Mouse (Mus musculus): ENCODE measurements around the gene Fate1. TPM values are rescaled to one million over a fixed set of nuclear protein-coding genes. Genes with fewer than 3 reads are reported as not detected.
"Not testable (repeated sequence)": the region's sequence is repeated elsewhere in the genome, so short reads cannot be mapped to it uniquely, and the experiment has no call there.

The Fate1 gene
- total and polyA plus RNA-seq, 3 experiments, result not detected

DNA sequence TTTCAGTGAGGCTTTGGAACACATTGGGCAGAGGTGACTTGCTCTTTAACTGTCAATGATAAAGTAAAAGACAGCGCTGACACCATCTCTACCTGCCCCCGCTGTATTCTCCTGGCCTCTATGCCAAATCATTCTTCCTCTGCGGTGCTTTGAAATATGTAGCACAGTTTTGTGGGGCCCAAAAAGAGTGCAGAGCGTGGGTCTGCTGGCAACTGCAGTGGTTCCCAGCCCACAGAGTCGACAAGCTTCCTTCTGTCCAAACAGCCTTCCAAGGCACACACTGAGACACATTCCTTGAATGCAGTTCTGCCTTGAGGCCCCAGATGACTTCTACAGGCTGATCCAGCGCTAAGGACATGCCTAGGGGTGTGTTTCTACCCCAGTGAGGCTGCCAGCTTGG lies 4.0 kb upstream of the Fate1 start:
- H3K9me3 ChIP-seq (replicated peaks), result no peaks in the 10 kb centered on the region
- ATAC-seq (ENCODE audit: extremely low read depth, insufficient number of reproducible peaks, low FRiP score, poor library complexity, severe bottlenecking) (no peak), DNase-seq (ENCODE audit: low spot score) (no peak)
- H3K4me3 ChIP-seq (ENCODE audit: low read depth, low read length), result no peak overlapping the region
- no peaks in the 10 kb centered on the region for H3K27me3 ChIP-seq (ENCODE audit: insufficient read depth, low read length)
- H3K4me1 ChIP-seq (ENCODE audit: insufficient read depth, low read depth, low read length), result no peaks in the 10 kb centered on the region
- no peaks in the 10 kb centered on the region for H3K36me3 ChIP-seq (replicated peaks)
- TF ChIP-seq CTCF (IDR thresholded peaks at IDR 0.05; ENCODE audit: low read depth, low read length), result no peak
- no peak for TF ChIP-seq GATA1 (IDR thresholded peaks at IDR 0.05; ENCODE audit: borderline replicate concordance, low read length)
- TF ChIP-seq POLR2AphosphoS5 (IDR thresholded peaks at IDR 0.05; ENCODE audit: insufficient replicate concordance, low read depth, low read length), result no peak
- TF ChIP-seq TAL1 (conservative IDR thresholded peaks at IDR 0.05; ENCODE audit: low read depth, low read length), result no peak

- no peak overlapping the region for H3K4me3 ChIP-seq (ENCODE audit: low read depth, low read length)
- no peaks in the 10 kb centered on the region for H3K27me3 ChIP-seq (ENCODE audit: insufficient read depth, low read length)
- TF ChIP-seq GATA1 (IDR thresholded peaks at IDR 0.05; ENCODE audit: borderline replicate concordance, low read length) (no peak), POLR2AphosphoS5 (IDR thresholded peaks at IDR 0.05; ENCODE audit: insufficient replicate concordance, low read depth, low read length) (no peak), GATA2 (IDR thresholded peaks at IDR 0.05; ENCODE audit: borderline replicate concordance, low read depth, low read length) (no peak), TAL1 (conservative IDR thresholded peaks at IDR 0.05; ENCODE audit: low read depth, low read length) (no peak), CTCF (IDR thresholded peaks at IDR 0.05; ENCODE audit: low read depth, low read length) (no peak)
- H3K36me3 ChIP-seq (replicated peaks), result no peaks in the 10 kb centered on the region
- DNase-seq (ENCODE audit: low spot score) (no peak), ATAC-seq (ENCODE audit: extremely low read depth, insufficient number of reproducible peaks, low FRiP score, poor library complexity, severe bottlenecking) (no peak)
- H3K4me1 ChIP-seq (ENCODE audit: insufficient read depth, low read depth, low read length), result no peaks in the 10 kb centered on the region
- H3K9me3 ChIP-seq (replicated peaks), result no peaks in the 10 kb centered on the region
These were observed 1.5 kb upstream of the Fate1 start for GRCm38 (mm10) chrX:71971325-71971724.

DNA sequence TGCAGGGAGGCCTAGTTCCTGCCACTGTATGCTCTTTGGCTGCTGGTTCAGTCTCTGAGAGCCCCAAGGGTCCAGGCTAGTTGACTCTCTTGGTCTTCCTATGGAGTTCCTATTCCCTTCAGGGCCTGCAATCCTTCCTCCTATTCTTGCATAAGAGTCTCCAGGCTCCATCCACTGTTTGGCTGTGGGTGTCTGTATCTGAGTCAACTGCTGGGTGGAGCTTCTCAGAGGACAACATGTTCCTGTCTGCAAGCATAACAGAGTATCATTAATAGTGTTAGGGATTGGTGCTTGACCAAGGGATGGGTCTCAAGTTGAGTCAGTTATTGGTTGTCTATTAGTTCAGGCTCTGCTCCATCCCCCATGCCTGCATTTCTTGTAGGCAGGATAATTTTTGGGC lies 4.9 kb downstream of the Fate1 start:
- not testable (repeated sequence) for ATAC-seq (ENCODE audit: extremely low read depth, insufficient number of reproducible peaks, low FRiP score, poor library complexity, severe bottlenecking); H3K36me3 ChIP-seq (replicated peaks); DNase-seq (ENCODE audit: low spot score); H3K4me3 ChIP-seq (ENCODE audit: low read depth, low read length); H3K9me3 ChIP-seq (replicated peaks); H3K27me3 ChIP-seq (ENCODE audit: insufficient read depth, low read length); H3K4me1 ChIP-seq (ENCODE audit: insufficient read depth, low read depth, low read length)

DNA sequence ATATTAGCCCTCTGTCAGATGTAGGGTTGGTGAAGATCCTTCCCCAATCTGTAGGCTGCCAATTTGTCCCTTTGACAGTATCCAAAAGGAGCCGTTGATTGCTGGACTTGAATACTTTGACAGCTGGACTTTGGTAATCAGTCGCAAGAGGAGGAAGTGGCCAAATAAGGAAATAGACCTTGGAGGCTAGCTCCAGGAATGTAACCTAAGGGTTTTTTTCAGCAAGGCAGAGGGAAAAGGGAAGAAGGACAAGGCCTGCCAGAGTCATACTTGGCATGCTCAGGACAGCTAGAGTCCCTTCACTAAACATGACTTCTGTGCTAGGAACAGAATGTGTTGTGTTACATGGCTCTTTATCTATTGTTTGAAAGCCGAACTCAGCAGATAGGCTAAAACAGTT lies 7.7 kb downstream of the Fate1 start:
- no peak for TF ChIP-seq POLR2AphosphoS5 (IDR thresholded peaks at IDR 0.05; ENCODE audit: insufficient replicate concordance, low read depth, low read length)
- no peak for TF ChIP-seq TAL1 (conservative IDR thresholded peaks at IDR 0.05; ENCODE audit: low read depth, low read length)
- TF ChIP-seq CTCF (IDR thresholded peaks at IDR 0.05; ENCODE audit: low read depth, low read length), result no peak
- TF ChIP-seq GATA2 (IDR thresholded peaks at IDR 0.05; ENCODE audit: borderline replicate concordance, low read depth, low read length), result no peak
- TF ChIP-seq GATA1 (IDR thresholded peaks at IDR 0.05; ENCODE audit: borderline replicate concordance, low read length), result no peak
- ATAC-seq (ENCODE audit: extremely low read depth, insufficient number of reproducible peaks, low FRiP score, poor library complexity, severe bottlenecking) (no peak), DNase-seq (ENCODE audit: low spot score) (no peak)
- Histone ChIP-seq H3K4me3 (ENCODE audit: low read depth, low read length) (no peak overlapping the region), H3K27me3 (ENCODE audit: insufficient read depth, low read length) (no peaks in the 10 kb centered on the region), H3K4me1 (ENCODE audit: insufficient read depth, low read depth, low read length) (no peaks in the 10 kb centered on the region), H3K36me3 (replicated peaks) (no peaks in the 10 kb centered on the region), H3K9me3 (replicated peaks) (no peaks in the 10 kb centered on the region)

DNA sequence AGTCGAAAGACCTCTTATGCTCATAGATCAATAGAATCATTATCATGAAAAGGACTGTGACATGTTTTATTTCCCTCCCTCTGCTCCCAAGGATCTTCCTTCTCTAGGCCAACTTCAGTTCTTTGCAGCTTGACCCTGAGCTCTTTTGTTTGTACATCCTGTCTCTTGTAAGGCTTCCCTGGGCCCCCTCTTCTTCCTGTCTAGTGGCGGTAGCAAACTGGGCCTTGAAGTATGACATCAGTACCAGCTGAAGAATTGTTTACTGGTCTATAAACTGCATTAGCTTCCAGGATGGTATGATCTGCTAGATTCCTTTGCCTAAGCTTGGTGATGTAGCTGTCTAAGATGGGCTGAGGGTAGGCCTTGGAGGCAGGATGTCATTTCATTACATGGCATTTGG lies 8.5 kb downstream of the Fate1 start:
- H3K9me3 ChIP-seq (replicated peaks), result no peaks in the 10 kb centered on the region
- no peak for ATAC-seq (ENCODE audit: extremely low read depth, insufficient number of reproducible peaks, low FRiP score, poor library complexity, severe bottlenecking)
- no peaks in the 10 kb centered on the region for H3K4me1 ChIP-seq (ENCODE audit: insufficient read depth, low read depth, low read length)
- H3K27me3 ChIP-seq (ENCODE audit: insufficient read depth, low read length), result no peaks in the 10 kb centered on the region
- no peak overlapping the region for H3K4me3 ChIP-seq (ENCODE audit: low read depth, low read length)
- DNase-seq (ENCODE audit: low spot score), result no peak
- TF ChIP-seq GATA2 (IDR thresholded peaks at IDR 0.05; ENCODE audit: borderline replicate concordance, low read depth, low read length), result no peak
- TF ChIP-seq GATA1 (IDR thresholded peaks at IDR 0.05; ENCODE audit: borderline replicate concordance, low read length), result no peak
- TF ChIP-seq POLR2AphosphoS5 (IDR thresholded peaks at IDR 0.05; ENCODE audit: insufficient replicate concordance, low read depth, low read length), result no peak
- TF ChIP-seq TAL1 (conservative IDR thresholded peaks at IDR 0.05; ENCODE audit: low read depth, low read length), result no peak
- TF ChIP-seq CTCF (IDR thresholded peaks at IDR 0.05; ENCODE audit: low read depth, low read length), result no peak
- no peaks in the 10 kb centered on the region for H3K36me3 ChIP-seq (replicated peaks)

DNA sequence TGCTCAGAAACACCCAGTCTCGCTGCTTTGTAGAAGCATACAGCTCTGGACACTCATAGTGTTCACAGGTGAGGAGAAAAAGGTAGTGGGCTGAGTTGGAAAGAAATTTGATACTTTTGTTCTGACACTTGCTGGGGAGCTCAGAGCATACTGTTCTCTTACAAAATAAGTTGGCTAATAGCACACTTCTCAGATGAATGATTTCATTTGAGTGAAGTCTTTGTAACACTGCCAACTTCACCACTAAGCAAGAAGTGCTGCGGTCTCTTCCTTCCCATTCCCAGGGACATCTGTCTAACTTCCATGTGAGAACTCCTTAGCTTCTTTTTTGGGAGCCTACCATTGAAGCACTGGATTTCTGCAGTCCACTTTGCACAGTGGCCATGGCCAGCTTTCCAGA lies 10.4 kb downstream of the Fate1 start:
- ATAC-seq (ENCODE audit: extremely low read depth, insufficient number of reproducible peaks, low FRiP score, poor library complexity, severe bottlenecking) (no peak), DNase-seq (ENCODE audit: low spot score) (no peak)
- no peak overlapping the region for H3K4me3 ChIP-seq (ENCODE audit: low read depth, low read length)
- no peaks in the 10 kb centered on the region for H3K4me1 ChIP-seq (ENCODE audit: insufficient read depth, low read depth, low read length)
- no peaks in the 10 kb centered on the region for H3K36me3 ChIP-seq (replicated peaks)
- H3K9me3 ChIP-seq (replicated peaks), result no peaks in the 10 kb centered on the region
- no peaks in the 10 kb centered on the region for H3K27me3 ChIP-seq (ENCODE audit: insufficient read depth, low read length)
- TF ChIP-seq GATA1 (IDR thresholded peaks at IDR 0.05; ENCODE audit: borderline replicate concordance, low read length) (no peak), GATA2 (IDR thresholded peaks at IDR 0.05; ENCODE audit: borderline replicate concordance, low read depth, low read length) (no peak), POLR2AphosphoS5 (IDR thresholded peaks at IDR 0.05; ENCODE audit: insufficient replicate concordance, low read depth, low read length) (no peak), TAL1 (conservative IDR thresholded peaks at IDR 0.05; ENCODE audit: low read depth, low read length) (no peak), CTCF (IDR thresholded peaks at IDR 0.05; ENCODE audit: low read depth, low read length) (no peak)

DNA sequence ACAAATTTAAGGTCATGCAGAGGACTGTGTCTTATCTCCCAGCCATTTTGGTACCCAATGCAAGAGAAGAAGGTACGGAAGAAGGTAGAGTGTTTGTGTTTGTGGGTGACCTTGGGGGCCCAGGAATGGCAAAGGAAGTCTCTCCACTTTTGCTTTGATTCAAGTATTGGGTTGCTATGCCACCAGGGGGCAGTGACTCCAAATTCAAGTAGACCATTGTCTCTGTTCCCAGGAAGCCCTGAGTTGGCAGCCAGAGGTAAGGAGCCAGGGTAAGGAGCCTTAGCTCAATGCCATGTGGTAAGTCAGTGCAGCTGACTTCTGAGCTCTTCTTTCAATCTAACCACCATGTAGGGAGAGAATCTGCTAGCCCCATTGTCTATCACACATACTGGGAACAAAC lies 11.0 kb downstream of the Fate1 start:
- DNase-seq (ENCODE audit: low spot score) (no peak), ATAC-seq (ENCODE audit: extremely low read depth, insufficient number of reproducible peaks, low FRiP score, poor library complexity, severe bottlenecking) (no peak)
- H3K9me3 ChIP-seq (replicated peaks), result no peaks in the 10 kb centered on the region
- TF ChIP-seq GATA2 (IDR thresholded peaks at IDR 0.05; ENCODE audit: borderline replicate concordance, low read depth, low read length) (no peak), TAL1 (conservative IDR thresholded peaks at IDR 0.05; ENCODE audit: low read depth, low read length) (no peak), POLR2AphosphoS5 (IDR thresholded peaks at IDR 0.05; ENCODE audit: insufficient replicate concordance, low read depth, low read length) (no peak), GATA1 (IDR thresholded peaks at IDR 0.05; ENCODE audit: borderline replicate concordance, low read length) (no peak), CTCF (IDR thresholded peaks at IDR 0.05; ENCODE audit: low read depth, low read length) (no peak)
- no peaks in the 10 kb centered on the region for H3K4me1 ChIP-seq (ENCODE audit: insufficient read depth, low read depth, low read length)
- H3K4me3 ChIP-seq (ENCODE audit: low read depth, low read length), result no peak overlapping the region
- no peaks in the 10 kb centered on the region for H3K36me3 ChIP-seq (replicated peaks)
- no peaks in the 10 kb centered on the region for H3K27me3 ChIP-seq (ENCODE audit: insufficient read depth, low read length)

Data from G1E (cell line).